Mouse (Mus musculus) T-helper 2 cell (primary cell): Measurements from ENCODE around the gene Gm136.

Experiments used
- in situ Hi-C: fragments of 300-600 bp; cut with MboI, MseI; formaldehyde crosslinking; loops from one replicate; pipeline ENCODE4 v1.15.1; 2025; ENCODE audit warnings: high pct_unique_total_duplicates

Gene Gm136

DNA sequence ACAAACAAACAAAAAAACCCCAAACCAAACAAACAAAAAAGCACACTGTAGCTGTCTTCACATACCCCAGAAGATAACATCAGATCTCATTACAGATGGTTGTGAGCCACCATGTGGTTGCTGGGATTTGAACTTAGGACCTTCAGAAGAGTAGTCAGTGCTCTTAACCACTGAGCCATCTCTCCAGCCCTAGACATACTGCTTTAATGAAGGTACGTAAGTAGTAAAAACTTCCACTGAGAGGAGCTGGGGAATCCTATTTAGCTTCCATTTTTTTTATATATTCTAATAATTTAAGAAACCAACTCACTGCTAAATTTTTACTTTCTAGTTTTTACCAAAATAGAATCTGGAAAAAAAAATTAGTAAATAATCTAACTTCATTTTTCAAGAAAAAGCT lies 41.0 kb downstream of the Gm136 start:
- in situ Hi-C loops = no loop called here

DNA sequence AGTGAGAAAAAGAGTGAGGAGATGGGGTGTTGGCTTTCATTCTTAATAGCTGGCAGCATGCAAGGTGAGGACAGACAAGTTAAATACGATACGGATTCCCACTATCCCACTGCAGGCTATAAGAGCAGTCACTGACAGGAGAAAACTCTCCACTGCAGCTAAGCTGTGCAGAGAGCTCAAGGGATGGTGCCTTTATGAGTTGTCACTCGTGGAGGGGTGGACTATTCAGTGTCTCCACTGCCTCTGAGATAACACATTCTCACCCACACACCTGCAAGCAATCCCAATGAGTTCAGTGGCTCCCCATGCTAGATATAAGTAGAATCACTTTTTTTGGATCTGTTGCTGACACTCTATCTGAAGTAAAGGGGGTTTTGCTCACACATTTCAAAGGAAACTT lies 47.9 kb downstream of the Gm136 start:
- in situ Hi-C loops = no loop called here

- in situ Hi-C loops = no loop called here
Measured at GRCm38 (mm10) chr4:34707248-34707647, 48.8 kb downstream of the Gm136 start.

DNA sequence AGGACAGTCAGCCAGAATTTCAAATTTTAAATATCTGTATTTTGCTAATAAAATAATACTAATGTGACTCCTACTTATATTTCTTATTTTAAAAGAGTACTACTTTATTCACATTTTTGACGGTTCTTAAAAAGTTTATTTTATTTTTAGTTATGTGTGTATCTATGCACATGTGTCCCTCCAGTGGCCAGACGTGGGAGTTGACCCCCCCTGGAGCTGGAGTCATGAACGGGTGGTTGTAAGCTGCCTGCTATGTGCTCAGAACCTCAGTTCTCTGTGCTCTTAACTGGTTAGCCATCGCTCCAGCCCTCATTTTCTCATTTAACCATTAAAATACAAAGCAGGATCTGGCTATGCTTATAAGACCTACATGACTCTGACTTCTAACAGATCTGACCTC lies 53.0 kb downstream of the Gm136 start:
- in situ Hi-C loops = no loop called here

DNA sequence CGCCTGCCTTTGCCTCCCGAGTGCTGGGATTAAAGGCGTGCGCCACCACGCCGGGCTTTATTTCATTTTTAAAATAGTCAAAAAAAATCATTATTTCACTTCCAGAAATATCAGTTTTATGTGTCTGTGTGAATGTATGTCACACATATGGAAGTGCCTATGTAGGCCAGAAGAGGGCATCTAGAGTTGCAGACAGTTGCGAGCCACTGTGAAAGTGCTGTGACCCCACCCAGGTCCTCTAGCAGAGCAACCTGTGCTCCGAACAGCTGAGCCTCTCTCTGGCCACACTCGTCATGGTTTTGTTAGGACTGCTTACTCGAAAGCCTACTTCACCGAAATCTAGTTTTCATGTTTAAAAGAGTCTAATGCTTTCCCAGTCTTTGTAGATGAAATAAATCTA lies 53.8 kb downstream of the Gm136 start:
- in situ Hi-C loops = no loop called here

GRCm38 (mm10) chr4:34701528-34701927 lies 54.5 kb downstream of the Gm136 start:
- in situ Hi-C loops = no loop called here
